Mouse (Mus musculus) ovary, adult 18-20 months (tissue): ENCODE measurements at regions not wholly inside any gene's neighbourhood (a gene's known extent, or its start where the extent isn't known, plus 50 kb on each side); places are given as distances from the start of the nearest gene placed in this dataset.

Experiments used
- DNase-seq: peaks from one replicate; pipeline ENCODE4 v3.0.0; 2022; ENCODE audit warnings: low spot score, mixed read lengths

GRCm38 (mm10) chr11:22692281-22692857, 168.4 kb downstream of the B3gnt2 start:
- no peak for DNase-seq

GRCm38 (mm10) chr11:22692941-22693341, 167.8 kb downstream of the B3gnt2 start:
- DNase-seq = no peak

GRCm38 (mm10) chr11:22693376-22693775, 167.4 kb downstream of the B3gnt2 start:
- no peak for DNase-seq

- no peak for DNase-seq
Observed at GRCm38 (mm10) chr11:22693984-22694383, 166.8 kb downstream of the B3gnt2 start.

- DNase-seq = no peak
Observed at GRCm38 (mm10) chr11:22694829-22695228, 165.9 kb downstream of the B3gnt2 start.

GRCm38 (mm10) chr11:22695237-22695636, 165.5 kb downstream of the B3gnt2 start:
- DNase-seq = no peak

- no peak for DNase-seq
Observed at GRCm38 (mm10) chr11:22698057-22698941, 162.5 kb downstream of the B3gnt2 start.

- DNase-seq = no peak
Observed at GRCm38 (mm10) chr11:22706082-22706481, 154.7 kb downstream of the B3gnt2 start.
